8 mouse cellular contexts compared by ENCODE assay signal in the genomic region with DNA sequence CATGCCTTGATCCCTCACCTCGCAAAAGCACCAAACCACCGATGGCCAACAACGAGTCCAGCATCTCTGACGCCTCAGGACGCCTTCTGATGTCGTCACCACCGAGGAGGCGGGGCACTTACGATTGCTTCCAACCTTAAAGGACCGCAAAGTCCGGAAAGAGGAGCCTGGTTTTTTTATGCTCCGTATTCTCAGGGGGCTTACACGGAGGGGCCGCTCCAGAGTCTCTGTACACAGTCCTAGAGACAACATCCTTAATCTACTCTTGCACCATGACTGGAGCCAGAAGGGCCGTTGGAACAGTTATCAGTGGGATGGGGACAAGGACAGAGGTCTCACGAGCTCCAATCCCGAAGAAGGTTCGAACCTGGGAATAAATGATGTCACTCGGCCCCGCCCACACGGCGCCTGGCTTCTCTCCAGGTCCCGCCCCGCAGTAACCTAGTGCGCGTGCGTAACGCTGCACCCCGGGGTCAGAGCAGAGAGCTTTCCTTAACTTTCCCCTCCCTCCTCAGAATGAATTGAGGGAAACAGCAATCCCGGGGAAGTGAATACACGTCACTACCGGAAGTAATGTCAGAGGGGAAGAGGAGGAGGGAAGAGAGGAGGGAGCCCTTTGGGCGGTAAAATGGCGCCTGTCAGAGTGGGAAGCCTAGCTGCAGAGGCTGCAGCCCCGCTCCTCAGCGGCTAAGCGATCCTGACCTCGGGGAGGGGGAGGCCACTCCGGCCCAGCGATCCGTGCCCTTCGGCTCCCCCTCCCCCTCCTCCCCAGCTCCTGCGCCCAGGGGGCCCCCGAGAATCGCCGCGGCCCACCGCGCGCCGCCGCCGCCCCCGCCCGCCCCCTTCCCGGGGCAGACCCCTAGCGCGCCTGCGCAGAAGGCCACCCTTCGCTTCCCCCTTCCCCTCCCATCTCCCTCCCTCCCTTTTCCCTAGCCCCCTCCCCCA. TPM values are rescaled to one million over a fixed set of nuclear protein-coding genes. Genes with fewer than 3 reads are reported as not detected.
DNase-seq lines count a peak whose midpoint lies in the region; ATAC-seq and TF ChIP-seq lines count a peak whose summit lies in the region.

No protein-coding gene starts in this region.

- H3K4me3 ChIP-seq in hindbrain, embryonic 13.5 days = peak overlapping the region; percentile 99

- POLR2A ChIA-PET in Patski (lab: Charles Lee) = interaction anchor here (0.9 to 2.2 kb wide), 4 partner anchors 11 to 52 kb away, joined by 3 to 16 read pairs (median 6); partner anchors contain the start of gene Gabarap

- H3K27ac ChIP-seq in hindbrain, embryonic 13.5 days = peak overlapping the region; percentile 99

- CTCF ChIA-PET in Patski (lab: Charles Lee) = interaction anchor here (1.3 kb wide), 1 partner anchor 46 kb away, joined by 4 read pairs; no protein-coding TSS in a partner anchor

- H3K36me3 ChIP-seq in hindbrain, embryonic 13.5 days = peaks cover 40% of the 10 kb centered on the region

- no peaks in the 10 kb centered on the region for H3K27me3 ChIP-seq in Patski
- no peaks in the 10 kb centered on the region for H3K27me3 ChIP-seq in hindbrain, embryonic 13.5 days

- H3K4me1 ChIP-seq in hindbrain, embryonic 13.5 days (replicated peaks) = peaks cover 33% of the 10 kb centered on the region

- H3K9ac ChIP-seq in hindbrain, embryonic 13.5 days = peak overlapping the region; percentile 98

- no peak for TF ChIP-seq CTCF in Patski (IDR thresholded peaks at IDR 0.05)

- no peaks in the 10 kb centered on the region for H3K9me3 ChIP-seq in hindbrain, embryonic 13.5 days

- WGBS in hindbrain, embryonic 13.5 days = under 1% methylated on average over 42 of the region's 60 CpGs

- peak overlapping the region; percentile 94 for H3K4me2 ChIP-seq in hindbrain, embryonic 13.5 days

- in situ Hi-C loops in Patski (cut with MboI; ENCODE audit: low pct_unique_long_range_greater_than_20kb) = loop anchor here (25.0 kb wide), 2 partner anchors 568 to 893 kb away; partner anchors contain the start of genes Kdm6b, Per1 and Vamp2

- peak; percentile 66 for ATAC-seq in Patski
- ATAC-seq in hindbrain, embryonic 13.5 days (ENCODE audit: low FRiP score) = peak; percentile 94

- peak; percentile 96 for DNase-seq in Patski (ENCODE audit: low read depth, low spot score)
- peak; percentile 99 to 100 for DNase-seq in cerebellum, postnatal 14 days
- peak; percentile 99 for DNase-seq in frontal cortex, postnatal 14 days (ENCODE audit: low spot score in 2 of 2)
- DNase-seq in layer of hippocampus, postnatal 25 days (ENCODE audit: extremely low spot score in 1 of 2, low spot score in 1 of 2) = peak; percentile 98 to 100
- DNase-seq in lung, postnatal 25 days (ENCODE audit: low spot score) = peak; percentile 97
- peak; percentile 99 for DNase-seq in retina, embryonic 14.5 days (ENCODE audit: low spot score)
- peak; percentile 92 for DNase-seq in thymus, postnatal 4 days

RNA-seq across cellular contexts. Expression of gene Ctdnep1, which starts 0.5 kb away (rescaled TPM):
- 174 TPM for polyA plus RNA-seq in Patski (2021)
- 22.4 and 22.7 TPM in 2 replicates for polyA plus RNA-seq in hindbrain, embryonic 13.5 days (2015; fragmentation: Nextera tagmentation; extraction: Ambion mirVana)
- total RNA-seq in layer of hippocampus, postnatal 25 days (2021) = 100 to 1,000 TPM; 107 to 116 TPM

RNA-seq across cellular contexts. Expression of gene Elp5, which starts 1.8 kb away (rescaled TPM):
- polyA plus RNA-seq in Patski (2021) = 76.4 TPM
- polyA plus RNA-seq in hindbrain, embryonic 13.5 days (2015; fragmentation: Nextera tagmentation; extraction: Ambion mirVana) = 149 and 154 TPM in 2 replicates
- total RNA-seq in layer of hippocampus, postnatal 25 days (2021) = 10 to 100 TPM; 77.1 to 82.2 TPM

RNA-seq across cellular contexts. Expression of gene Gabarap, which starts 10.5 kb away (rescaled TPM):
- 528 TPM for polyA plus RNA-seq in Patski (2021)
- polyA plus RNA-seq in hindbrain, embryonic 13.5 days (2015; fragmentation: Nextera tagmentation; extraction: Ambion mirVana) = 670 and 709 TPM in 2 replicates
- total RNA-seq in layer of hippocampus, postnatal 25 days (2021) = 100 to 1,000 TPM; 229 to 258 TPM

RNA-seq across cellular contexts. Expression of gene Phf23, which starts 15.1 kb away (rescaled TPM):
- polyA plus RNA-seq in Patski (2021) = 76.1 TPM
- 72.9 and 74.8 TPM in 2 replicates for polyA plus RNA-seq in hindbrain, embryonic 13.5 days (2015; fragmentation: Nextera tagmentation; extraction: Ambion mirVana)
- 10 to 100 TPM; 41.4 to 46.9 TPM for total RNA-seq in layer of hippocampus, postnatal 25 days (2021)

RNA-seq across cellular contexts. Expression of gene Cldn7, which starts 15.9 kb away (rescaled TPM):
- polyA plus RNA-seq in Patski (2021) = not detected
- polyA plus RNA-seq in hindbrain, embryonic 13.5 days (2015; fragmentation: Nextera tagmentation; extraction: Ambion mirVana) = 0.38 and 0.87 TPM in 2 replicates
- total RNA-seq in layer of hippocampus, postnatal 25 days (2021) = not detected

Comparison
In these comparisons a context has a peak if more than half of its experiments do, and no peak if none do; other contexts are left out.
1. Peak in every context shown above with its lines: DNase-seq, ATAC-seq, H3K4me3 ChIP-seq and H3K27ac ChIP-seq.